Mouse (Mus musculus) naive thymus-derived CD4-positive, alpha-beta T cell, adult 2 months (primary cell): ENCODE results near the gene Adam29.

Experiments used
- DNase-seq: peaks from one replicate; pipeline ENCODE4 v3.0.0-alpha.2; 2011; ENCODE audit warnings: low read depth

The Adam29 gene

GRCm38 (mm10) chr8:55906848-55907247 is at the start of gene Adam29:
TSS of gene Adam29 (minus strand) at chr8:55906948.
- no peak for DNase-seq

- no peak for DNase-seq
These were observed 33.8 kb upstream of the Adam29 start for GRCm38 (mm10) chr8:55940526-55940880.

- DNase-seq: no peak
These were observed 33.2 kb upstream of the Adam29 start, which contains the start of gene Glra3 for GRCm38 (mm10) chr8:55939870-55940525. TSS of gene Glra3 (plus strand) at chr8:55940460.
